Mouse (Mus musculus): ENCODE measurements at regions not wholly inside any gene's neighbourhood (a gene's known extent, or its start where the extent isn't known, plus 50 kb on each side); places are given as distances from the start of the nearest gene placed in this dataset.

- H3K36me3 ChIP-seq (ENCODE audit: insufficient read depth, low read length): no peaks in the 10 kb centered on the region
- H3K4me1 ChIP-seq (replicated peaks; ENCODE audit: low read depth, low read length): peaks cover 5% of the 10 kb centered on the region
- H3K4me3 ChIP-seq (replicated peaks; ENCODE audit: low read length): no peak overlapping the region
- TF ChIP-seq NANOG (IDR thresholded peaks at IDR 0.05; ENCODE audit: borderline replicate concordance, low read length) (no peak), CTCF (conservative IDR thresholded peaks at IDR 0.05; ENCODE audit: low read length) (no peak), POU5F1 (IDR thresholded peaks at IDR 0.05; ENCODE audit: borderline replicate concordance, low read length) (no peak)
- H3K27me3 ChIP-seq (ENCODE audit: insufficient read depth, low read length): no peaks in the 10 kb centered on the region; the same call in 1 of the 2 replicates
- peaks cover 16% of the 10 kb centered on the region for H3K9me3 ChIP-seq (ENCODE audit: low read length)
Observed at GRCm38 (mm10) chr12:54280001-54280400, 76.3 kb upstream of the Egln3 start.

GRCm38 (mm10) chr12:54276978-54277537 lies 73.4 kb upstream of the Egln3 start:
- H3K4me1 ChIP-seq (replicated peaks; ENCODE audit: low read depth, low read length): no peaks in the 10 kb centered on the region
- no peak for TF ChIP-seq CTCF (conservative IDR thresholded peaks at IDR 0.05; ENCODE audit: low read length)
- TF ChIP-seq NANOG (IDR thresholded peaks at IDR 0.05; ENCODE audit: borderline replicate concordance, low read length): no peak
- no peak for TF ChIP-seq POU5F1 (IDR thresholded peaks at IDR 0.05; ENCODE audit: borderline replicate concordance, low read length)
- no peak overlapping the region for H3K4me3 ChIP-seq (replicated peaks; ENCODE audit: low read length)
- peaks cover 16% of the 10 kb centered on the region for H3K9me3 ChIP-seq (ENCODE audit: low read length)
- no peaks in the 10 kb centered on the region; the same call in 1 of the 2 replicates for H3K27me3 ChIP-seq (ENCODE audit: insufficient read depth, low read length)
- H3K36me3 ChIP-seq (ENCODE audit: insufficient read depth, low read length): no peaks in the 10 kb centered on the region

- TF ChIP-seq CTCF (conservative IDR thresholded peaks at IDR 0.05; ENCODE audit: low read length) (no peak), POU5F1 (IDR thresholded peaks at IDR 0.05; ENCODE audit: borderline replicate concordance, low read length) (no peak), NANOG (IDR thresholded peaks at IDR 0.05; ENCODE audit: borderline replicate concordance, low read length) (no peak)
Observed at GRCm38 (mm10) chr12:54273506-54273905, 69.8 kb upstream of the Egln3 start.

GRCm38 (mm10) chr12:54272696-54273095 lies 69.0 kb upstream of the Egln3 start:
- H3K4me3 ChIP-seq (replicated peaks; ENCODE audit: low read length): no peak overlapping the region
- H3K9me3 ChIP-seq (ENCODE audit: low read length): no peaks in the 10 kb centered on the region
- TF ChIP-seq POU5F1 (IDR thresholded peaks at IDR 0.05; ENCODE audit: borderline replicate concordance, low read length): no peak
- TF ChIP-seq CTCF (conservative IDR thresholded peaks at IDR 0.05; ENCODE audit: low read length): no peak
- H3K36me3 ChIP-seq (ENCODE audit: insufficient read depth, low read length): no peaks in the 10 kb centered on the region
- no peaks in the 10 kb centered on the region for H3K27me3 ChIP-seq (ENCODE audit: insufficient read depth, low read length)
- H3K4me1 ChIP-seq (replicated peaks; ENCODE audit: low read depth, low read length): no peaks in the 10 kb centered on the region

More at GRCm38 (mm10) chr12:54273506-54273905, 69.8 kb upstream of the Egln3 start:
- H3K27me3 ChIP-seq (ENCODE audit: insufficient read depth, low read length): no peaks in the 10 kb centered on the region
- no peaks in the 10 kb centered on the region for H3K9me3 ChIP-seq (ENCODE audit: low read length)
- H3K36me3 ChIP-seq (ENCODE audit: insufficient read depth, low read length): no peaks in the 10 kb centered on the region
- H3K4me3 ChIP-seq (replicated peaks; ENCODE audit: low read length): no peak overlapping the region
- no peaks in the 10 kb centered on the region for H3K4me1 ChIP-seq (replicated peaks; ENCODE audit: low read depth, low read length)

- no peak overlapping the region for H3K4me3 ChIP-seq (replicated peaks; ENCODE audit: low read length)
- no peaks in the 10 kb centered on the region for H3K9me3 ChIP-seq (ENCODE audit: low read length)
- no peaks in the 10 kb centered on the region for H3K4me1 ChIP-seq (replicated peaks; ENCODE audit: low read depth, low read length)
- TF ChIP-seq NANOG (IDR thresholded peaks at IDR 0.05; ENCODE audit: borderline replicate concordance, low read length): no peak
- TF ChIP-seq CTCF (conservative IDR thresholded peaks at IDR 0.05; ENCODE audit: low read length): no peak
- TF ChIP-seq POU5F1 (IDR thresholded peaks at IDR 0.05; ENCODE audit: borderline replicate concordance, low read length): no peak
- no peaks in the 10 kb centered on the region for H3K36me3 ChIP-seq (ENCODE audit: insufficient read depth, low read length)
- H3K27me3 ChIP-seq (ENCODE audit: insufficient read depth, low read length): no peaks in the 10 kb centered on the region
Observed at GRCm38 (mm10) chr12:54272226-54272625, 68.6 kb upstream of the Egln3 start.

- no peak for TF ChIP-seq POU5F1 (IDR thresholded peaks at IDR 0.05; ENCODE audit: borderline replicate concordance, low read length)
- no peak for TF ChIP-seq NANOG (IDR thresholded peaks at IDR 0.05; ENCODE audit: borderline replicate concordance, low read length)
- TF ChIP-seq CTCF (conservative IDR thresholded peaks at IDR 0.05; ENCODE audit: low read length): no peak
- no peaks in the 10 kb centered on the region for H3K27me3 ChIP-seq (ENCODE audit: insufficient read depth, low read length)
- peaks cover 15% of the 10 kb centered on the region; the same call in 1 of the 2 replicates for H3K4me1 ChIP-seq (replicated peaks; ENCODE audit: low read depth, low read length)
- H3K9me3 ChIP-seq (ENCODE audit: low read length): peaks cover 4% of the 10 kb centered on the region; the same call in 1 of the 2 replicates
- H3K36me3 ChIP-seq (ENCODE audit: insufficient read depth, low read length): no peaks in the 10 kb centered on the region
- no peak overlapping the region for H3K4me3 ChIP-seq (replicated peaks; ENCODE audit: low read length)
Observed at GRCm38 (mm10) chr12:54265852-54266251, 62.2 kb upstream of the Egln3 start.

- H3K4me3 ChIP-seq (replicated peaks; ENCODE audit: low read length): no peak overlapping the region
- TF ChIP-seq CTCF (conservative IDR thresholded peaks at IDR 0.05; ENCODE audit: low read length): no peak
- no peak for TF ChIP-seq POU5F1 (IDR thresholded peaks at IDR 0.05; ENCODE audit: borderline replicate concordance, low read length)
Observed at GRCm38 (mm10) chr12:54264893-54265835, 61.5 kb upstream of the Egln3 start.

GRCm38 (mm10) chr12:54264418-54264733 lies 60.7 kb upstream of the Egln3 start:
- Histone ChIP-seq H3K4me3 (replicated peaks; ENCODE audit: low read length) (no peak overlapping the region), H3K36me3 (ENCODE audit: insufficient read depth, low read length) (no peaks in the 10 kb centered on the region), H3K27me3 (ENCODE audit: insufficient read depth, low read length) (no peaks in the 10 kb centered on the region), H3K9me3 (ENCODE audit: low read length) (peaks cover 7% of the 10 kb centered on the region; the same call in 1 of the 2 replicates), H3K4me1 (replicated peaks; ENCODE audit: low read depth, low read length) (peaks cover 15% of the 10 kb centered on the region; the same call in 1 of the 2 replicates)
- TF ChIP-seq POU5F1 (IDR thresholded peaks at IDR 0.05; ENCODE audit: borderline replicate concordance, low read length) (no peak), NANOG (IDR thresholded peaks at IDR 0.05; ENCODE audit: borderline replicate concordance, low read length) (no peak), CTCF (conservative IDR thresholded peaks at IDR 0.05; ENCODE audit: low read length) (no peak)

More at GRCm38 (mm10) chr12:54264893-54265835, 61.5 kb upstream of the Egln3 start:
- Histone ChIP-seq H3K4me1 (replicated peaks; ENCODE audit: low read depth, low read length) (peaks cover 15% of the 10 kb centered on the region; the same call in 1 of the 2 replicates), H3K27me3 (ENCODE audit: insufficient read depth, low read length) (no peaks in the 10 kb centered on the region), H3K9me3 (ENCODE audit: low read length) (peaks cover 7% of the 10 kb centered on the region; the same call in 1 of the 2 replicates), H3K36me3 (ENCODE audit: insufficient read depth, low read length) (no peaks in the 10 kb centered on the region)

Measured in E14TG2a.4 (cell line).